Mouse (Mus musculus): ENCODE results near the gene Pnpla3.

The Pnpla3 gene

GRCm38 (mm10) chr15:84171166-84171565 lies 3.5 kb downstream of the Pnpla3 start:
- no peak for DNase-seq (ENCODE audit: low read depth, low spot score)

- DNase-seq (ENCODE audit: low read depth, low spot score) = no peak
Observed at GRCm38 (mm10) chr15:84178733-84179132, 11.1 kb downstream of the Pnpla3 start.

GRCm38 (mm10) chr15:84182000-84182399 lies 14.4 kb downstream of the Pnpla3 start:
- DNase-seq (ENCODE audit: low read depth, low spot score) = no peak

- no peak for DNase-seq (ENCODE audit: low read depth, low spot score)
Observed at GRCm38 (mm10) chr15:84183967-84184366, 16.3 kb downstream of the Pnpla3 start.

GRCm38 (mm10) chr15:84186196-84186595 lies 18.6 kb downstream of the Pnpla3 start:
- no peak for DNase-seq (ENCODE audit: low read depth, low spot score)

GRCm38 (mm10) chr15:84188887-84189530 lies 21.4 kb downstream of the Pnpla3 start:
- DNase-seq (ENCODE audit: low read depth, low spot score) = no peak

- DNase-seq (ENCODE audit: low read depth, low spot score) = peak; percentile 14
Observed at GRCm38 (mm10) chr15:84189881-84190280, 22.2 kb downstream of the Pnpla3 start.

GRCm38 (mm10) chr15:84191724-84192057 lies 24.1 kb downstream of the Pnpla3 start:
- DNase-seq (ENCODE audit: low read depth, low spot score) = no peak

- peak; percentile 96 for DNase-seq (ENCODE audit: low read depth, low spot score)
Observed at GRCm38 (mm10) chr15:84192058-84192791, 24.6 kb downstream of the Pnpla3 start, which contains the start of gene Samm50. Samm50 (plus strand) TSS chr15:84192241.

GRCm38 (mm10) chr15:84196486-84197165 lies 29.0 kb downstream of the Pnpla3 start:
- no peak for DNase-seq (ENCODE audit: low read depth, low spot score)

- no peak for DNase-seq (ENCODE audit: low read depth, low spot score)
Observed at GRCm38 (mm10) chr15:84207327-84207726, 39.7 kb downstream of the Pnpla3 start.

GRCm38 (mm10) chr15:84209517-84210412 lies 42.1 kb downstream of the Pnpla3 start:
- DNase-seq (ENCODE audit: low read depth, low spot score) = no peak

GRCm38 (mm10) chr15:84210461-84210860 lies 42.8 kb downstream of the Pnpla3 start:
- no peak for DNase-seq (ENCODE audit: low read depth, low spot score)

- no peak for DNase-seq (ENCODE audit: low read depth, low spot score)
Observed at GRCm38 (mm10) chr15:84210941-84211340, 43.3 kb downstream of the Pnpla3 start.

GRCm38 (mm10) chr15:84211564-84211963 lies 43.9 kb downstream of the Pnpla3 start:
- no peak for DNase-seq (ENCODE audit: low read depth, low spot score)

- peak; percentile 85 for DNase-seq (ENCODE audit: low read depth, low spot score)
Observed at GRCm38 (mm10) chr15:84212031-84212755, 44.6 kb downstream of the Pnpla3 start.

- no peak for DNase-seq (ENCODE audit: low read depth, low spot score)
Observed at GRCm38 (mm10) chr15:84212756-84213105, 45.1 kb downstream of the Pnpla3 start.

- DNase-seq (ENCODE audit: low read depth, low spot score) = no peak
Observed at GRCm38 (mm10) chr15:84213162-84213739, 45.6 kb downstream of the Pnpla3 start.

- DNase-seq (ENCODE audit: low read depth, low spot score) = no peak
Observed at GRCm38 (mm10) chr15:84214476-84214875, 46.8 kb downstream of the Pnpla3 start.

- no peak for DNase-seq (ENCODE audit: low read depth, low spot score)
Observed at GRCm38 (mm10) chr15:84215273-84215672, 47.6 kb downstream of the Pnpla3 start.

- no peak for DNase-seq (ENCODE audit: low read depth, low spot score)
Observed at GRCm38 (mm10) chr15:84216026-84216425, 48.4 kb downstream of the Pnpla3 start.
